Mouse (Mus musculus) megakaryocyte, embryonic 14.5 days (primary cell): ENCODE measurements around the gene Stpg4.

ENCODE experiments used
- FLI1 ChIP-seq: IDR thresholded peaks from 2 replicates; pipeline ENCODE4 v1.6.1; 2012; ENCODE audit warnings: low read length, inconsistent platforms, mixed read lengths
- GATA1 ChIP-seq: IDR thresholded peaks from 3 replicates; pipeline ENCODE4 v1.6.1; 2012; ENCODE audit warnings: mixed read lengths, low read length, inconsistent platforms, borderline replicate concordance

DNA sequence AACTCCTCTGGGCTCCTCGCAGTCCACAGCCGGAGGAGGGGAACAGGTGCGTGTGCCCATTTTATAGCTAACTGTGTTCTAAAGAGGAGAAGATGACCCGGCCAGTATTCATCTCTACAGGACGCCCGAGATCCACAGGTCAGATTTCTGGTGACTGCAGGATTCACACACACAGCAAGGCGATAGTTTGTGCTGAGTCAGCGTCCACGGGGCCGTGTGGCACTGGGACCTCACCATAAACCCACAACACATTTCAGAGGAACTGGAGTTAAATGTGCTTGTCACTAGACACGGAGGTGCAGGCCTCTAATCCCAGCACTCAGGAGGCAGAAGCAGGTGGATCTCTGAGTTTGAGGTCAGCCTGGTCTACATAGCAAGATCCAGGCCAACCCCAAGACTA is 25.1 kb downstream of the Stpg4 start:
- TF ChIP-seq GATA1 (no peak), FLI1 (no peak)
